Mouse (Mus musculus): Measurements from ENCODE around the gene Lgalsl. TPM values are rescaled to one million over a fixed set of nuclear protein-coding genes. Genes with fewer than 3 reads are reported as not detected.
A peak's percentile ranks its signal among the peaks of the same experiment; 100 is the strongest.

Lgalsl gene
- polyA plus RNA-seq (2015; fragmentation: Nextera tagmentation; extraction: Ambion mirVana), result 51.2 and 53.2 TPM in 2 replicates

DNA sequence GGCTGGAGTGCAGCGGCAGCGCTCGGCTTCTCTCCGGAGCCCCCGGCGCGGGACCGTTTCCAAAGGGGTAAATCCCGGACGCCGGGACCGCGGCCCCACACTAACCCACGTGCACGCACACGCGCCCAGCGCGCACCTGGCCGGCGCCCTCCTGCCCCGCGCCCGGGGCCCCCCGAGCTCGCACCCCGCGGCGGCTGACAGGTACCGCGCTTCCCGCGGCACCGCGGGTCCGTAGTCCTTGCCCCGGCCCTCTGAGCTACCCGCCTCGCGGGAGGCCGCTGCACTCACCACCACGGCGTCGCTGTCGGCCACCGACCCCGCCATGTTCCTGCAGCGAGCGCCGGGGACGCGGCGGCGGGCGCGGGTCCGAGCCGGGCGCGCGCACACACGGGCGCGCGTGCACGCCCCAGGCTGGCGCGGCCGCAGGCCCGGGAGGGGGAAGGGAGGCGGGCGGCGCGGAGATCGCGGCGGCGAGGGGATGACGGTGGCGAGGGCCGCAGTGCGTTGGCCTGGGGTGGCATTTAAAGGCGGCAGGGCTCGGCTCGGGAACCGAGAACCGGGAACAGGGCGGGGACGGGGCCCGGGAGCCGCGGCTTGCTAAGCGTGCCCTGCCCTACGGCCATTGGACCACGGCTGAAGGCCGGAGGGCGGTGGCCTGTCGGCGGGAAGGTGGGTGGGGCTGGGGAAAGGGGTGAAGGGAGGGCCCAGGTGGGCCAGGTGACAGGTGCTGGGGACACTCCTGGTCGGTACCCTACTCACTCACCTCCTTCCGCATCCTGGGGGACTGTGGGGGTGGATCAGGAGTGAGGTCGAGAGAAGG, at the start of gene Lgalsl:
TSS of gene Lgalsl (minus strand) at position 371 of the 820 bp plus-strand sequence.
- Histone ChIP-seq H3K4me3 (peak within 1 kb of the TSS; percentile 86), H3K4me1 (replicated peaks) (peaks cover 26% of the 10 kb centered on the region), H3K27ac (peak within 1 kb of the TSS; percentile 95), H3K9me3 (no peaks in the 10 kb centered on the region), H3K4me2 (peak within 1 kb of the TSS; percentile 76), H3K9ac (peak within 1 kb of the TSS; percentile 95), H3K36me3 (peaks cover 25% of the 10 kb centered on the region), H3K27me3 (peaks cover 8% of the 10 kb centered on the region; the same call in 1 of the 2 replicates)
- ATAC-seq (ENCODE audit: low FRiP score), result peak; percentile 91
- under 1% methylated on average over 95 of the region's 102 CpGs for WGBS

- Histone ChIP-seq H3K4me2 (no peak overlapping the region), H3K4me3 (no peak overlapping the region), H3K27ac (no peak overlapping the region), H3K36me3 (no peaks in the 10 kb centered on the region), H3K27me3 (no peaks in the 10 kb centered on the region), H3K4me1 (replicated peaks) (no peaks in the 10 kb centered on the region), H3K9me3 (no peaks in the 10 kb centered on the region), H3K9ac (no peak overlapping the region)
- ATAC-seq (ENCODE audit: low FRiP score), result peak; percentile 63
- WGBS, result 83% methylated on average over 5 of the region's 5 CpGs
Observed at GRCm38 (mm10) chr11:20878644-20879043, 47.8 kb upstream of the Lgalsl start.

- Histone ChIP-seq H3K4me2 (no peak overlapping the region), H3K27ac (no peak overlapping the region), H3K36me3 (no peaks in the 10 kb centered on the region), H3K9me3 (no peaks in the 10 kb centered on the region), H3K4me3 (no peak overlapping the region), H3K4me1 (replicated peaks) (no peaks in the 10 kb centered on the region), H3K9ac (no peak overlapping the region), H3K27me3 (no peaks in the 10 kb centered on the region)
- no peak for ATAC-seq (ENCODE audit: low FRiP score)
- 94% methylated on average over 3 of the region's 3 CpGs for WGBS
Observed at GRCm38 (mm10) chr11:20877578-20878096, 46.8 kb upstream of the Lgalsl start.

DNA sequence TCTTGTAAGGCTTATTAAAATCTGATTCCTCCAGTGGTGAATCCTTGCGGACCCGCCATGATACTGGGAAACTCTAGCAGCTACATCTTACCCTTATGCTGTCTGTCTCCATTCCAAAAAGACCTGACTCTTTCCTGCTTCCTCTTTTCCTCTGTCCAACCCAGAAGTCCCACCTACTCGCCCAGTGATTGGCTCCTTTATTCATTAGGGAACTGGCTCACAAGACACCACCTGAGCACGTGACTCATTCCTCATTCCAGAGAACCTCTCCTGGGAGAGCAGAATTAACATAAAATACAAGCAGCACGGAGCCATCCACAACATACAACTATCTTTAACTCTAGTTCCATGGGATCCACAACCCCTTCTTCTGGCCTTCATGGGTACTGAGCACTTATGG, 42.5 kb upstream of the Lgalsl start:
- Histone ChIP-seq H3K4me2 (no peak overlapping the region), H3K27ac (no peak overlapping the region), H3K4me1 (replicated peaks) (no peaks in the 10 kb centered on the region), H3K36me3 (no peaks in the 10 kb centered on the region), H3K4me3 (no peak overlapping the region), H3K9me3 (no peaks in the 10 kb centered on the region), H3K27me3 (no peaks in the 10 kb centered on the region), H3K9ac (no peak overlapping the region)
- WGBS, result 68% methylated on average over 5 of the region's 5 CpGs
- ATAC-seq (ENCODE audit: low FRiP score), result no peak

GRCm38 (mm10) chr11:20872911-20873310, 42.1 kb upstream of the Lgalsl start:
- Histone ChIP-seq H3K27me3 (no peaks in the 10 kb centered on the region), H3K9me3 (no peaks in the 10 kb centered on the region), H3K36me3 (no peaks in the 10 kb centered on the region), H3K4me3 (no peak overlapping the region), H3K27ac (no peak overlapping the region), H3K4me2 (no peak overlapping the region), H3K9ac (no peak overlapping the region), H3K4me1 (replicated peaks) (no peaks in the 10 kb centered on the region)
- WGBS, result 92% methylated on average over 7 of the region's 7 CpGs
- no peak for ATAC-seq (ENCODE audit: low FRiP score)

DNA sequence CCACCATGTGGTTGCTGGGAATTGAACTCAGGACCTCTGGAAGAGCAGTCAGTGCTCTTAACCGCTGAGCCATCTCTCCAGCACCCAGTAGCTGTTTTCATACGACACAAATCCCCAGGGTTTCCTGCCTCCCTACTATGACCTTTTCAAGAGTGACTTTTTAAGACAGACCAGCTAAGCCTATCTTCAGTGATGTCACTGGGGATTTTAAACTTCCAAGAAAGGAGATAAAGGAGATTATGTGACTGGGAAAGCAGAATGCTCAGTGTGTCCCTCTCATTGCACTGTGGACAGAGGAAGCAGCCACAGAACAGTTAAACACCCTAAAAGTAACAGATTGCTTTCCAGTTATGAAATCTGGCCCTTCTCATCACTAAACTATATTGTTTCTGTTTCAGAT, 41.6 kb upstream of the Lgalsl start:
- Histone ChIP-seq H3K27ac (no peak overlapping the region), H3K4me2 (no peak overlapping the region), H3K9ac (no peak overlapping the region), H3K9me3 (no peaks in the 10 kb centered on the region), H3K36me3 (no peaks in the 10 kb centered on the region), H3K4me3 (no peak overlapping the region), H3K27me3 (no peaks in the 10 kb centered on the region), H3K4me1 (replicated peaks) (no peaks in the 10 kb centered on the region)
- WGBS, result 84% methylated on average over 2 of the region's 2 CpGs
- ATAC-seq (ENCODE audit: low FRiP score), result no peak

- Histone ChIP-seq H3K27ac (no peak overlapping the region), H3K27me3 (0 out of 2 replicates have a peak, but pooled peaks cover 4% of the 10 kb centered on the region), H3K9me3 (no peaks in the 10 kb centered on the region), H3K9ac (no peak overlapping the region), H3K4me3 (no peak overlapping the region), H3K4me2 (no peak overlapping the region), H3K36me3 (no peaks in the 10 kb centered on the region), H3K4me1 (replicated peaks) (no peaks in the 10 kb centered on the region)
- WGBS, result 81% methylated on average over 2 of the region's 2 CpGs
- ATAC-seq (ENCODE audit: low FRiP score), result no peak
Observed at GRCm38 (mm10) chr11:20869927-20870326, 39.1 kb upstream of the Lgalsl start.

- Histone ChIP-seq H3K9me3 (no peaks in the 10 kb centered on the region), H3K27me3 (0 out of 2 replicates have a peak, but pooled peaks cover 4% of the 10 kb centered on the region), H3K36me3 (no peaks in the 10 kb centered on the region), H3K9ac (no peak overlapping the region), H3K4me2 (no peak overlapping the region), H3K4me1 (replicated peaks) (no peaks in the 10 kb centered on the region), H3K4me3 (no peak overlapping the region), H3K27ac (no peak overlapping the region)
- ATAC-seq (ENCODE audit: low FRiP score), result no peak
- whole genome bisulfite sequencing, result 95% methylated on average over 3 of the region's 3 CpGs
Observed at GRCm38 (mm10) chr11:20865450-20865849, 34.6 kb upstream of the Lgalsl start.

GRCm38 (mm10) chr11:20864647-20865046, 33.8 kb upstream of the Lgalsl start:
- Histone ChIP-seq H3K9ac (no peak overlapping the region), H3K27ac (no peak overlapping the region), H3K4me2 (no peak overlapping the region), H3K4me3 (no peak overlapping the region), H3K9me3 (no peaks in the 10 kb centered on the region), H3K36me3 (no peaks in the 10 kb centered on the region), H3K27me3 (0 out of 2 replicates have a peak, but pooled peaks cover 4% of the 10 kb centered on the region), H3K4me1 (replicated peaks) (0 out of 2 replicates have a peak, but pooled peaks cover 3% of the 10 kb centered on the region)
- no peak for ATAC-seq (ENCODE audit: low FRiP score)
- WGBS, result 76% methylated on average over 6 of the region's 6 CpGs

- Histone ChIP-seq H3K9me3 (no peaks in the 10 kb centered on the region), H3K27ac (no peak overlapping the region), H3K27me3 (peaks cover 4% of the 10 kb centered on the region; the same call in 1 of the 2 replicates), H3K4me2 (no peak overlapping the region), H3K9ac (no peak overlapping the region), H3K4me3 (no peak overlapping the region), H3K36me3 (no peaks in the 10 kb centered on the region), H3K4me1 (replicated peaks) (peaks cover 9% of the 10 kb centered on the region; the same call in 1 of the 2 replicates)
- WGBS, result 80% methylated on average over 5 of the region's 5 CpGs
- ATAC-seq (ENCODE audit: low FRiP score), result no peak
Observed at GRCm38 (mm10) chr11:20862101-20862500, 31.2 kb upstream of the Lgalsl start.

DNA sequence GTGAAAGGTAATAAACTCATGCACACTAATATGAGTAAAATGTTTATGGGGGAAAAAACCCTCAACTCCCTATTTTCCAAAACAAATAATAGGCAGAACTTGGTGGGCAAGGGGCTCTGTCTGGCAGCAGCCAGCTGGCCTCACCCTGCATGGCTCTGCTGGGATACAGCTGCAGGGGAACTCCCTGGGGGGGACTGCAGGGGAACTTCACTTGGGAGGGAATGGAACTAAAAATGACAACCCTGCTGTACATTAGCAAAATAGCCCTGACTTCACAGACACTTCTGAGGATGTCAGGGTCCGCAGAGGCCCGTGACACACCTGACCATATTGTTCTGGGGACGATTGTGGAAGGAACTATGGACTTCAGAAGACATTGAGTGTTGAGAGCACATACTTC, 29.5 kb upstream of the Lgalsl start:
- Histone ChIP-seq H3K4me2 (no peak overlapping the region), H3K4me3 (no peak overlapping the region), H3K27me3 (no peaks in the 10 kb centered on the region; the same call in none of the 2 replicates), H3K9ac (no peak overlapping the region), H3K9me3 (no peaks in the 10 kb centered on the region), H3K36me3 (no peaks in the 10 kb centered on the region), H3K4me1 (replicated peaks) (peaks cover 16% of the 10 kb centered on the region), H3K27ac (peak overlapping the region; percentile 77; the same call in 1 of the 2 replicates)
- 95% methylated on average over 3 of the region's 3 CpGs for WGBS
- ATAC-seq (ENCODE audit: low FRiP score), result no peak

DNA sequence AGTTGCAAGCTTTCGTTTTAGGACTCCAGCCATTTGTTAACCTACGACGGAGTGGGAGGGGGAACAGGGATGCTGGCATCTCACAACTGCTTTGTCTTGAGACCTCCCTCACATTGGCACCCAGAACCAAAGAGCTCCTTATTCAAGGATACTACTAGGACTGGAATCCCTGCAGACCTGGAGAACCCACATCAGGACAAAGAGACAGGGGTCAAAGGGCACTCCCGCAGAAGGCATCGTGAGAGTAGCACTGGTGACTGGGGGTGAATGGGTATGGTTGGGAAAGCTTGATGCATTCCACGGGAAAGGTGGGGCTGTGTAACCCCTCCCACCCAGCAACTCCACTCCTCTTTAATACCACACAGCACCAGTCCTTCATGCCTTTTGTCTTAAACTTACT, 29.0 kb upstream of the Lgalsl start:
- Histone ChIP-seq H3K27me3 (no peaks in the 10 kb centered on the region; the same call in none of the 2 replicates), H3K4me3 (no peak overlapping the region), H3K9ac (no peak overlapping the region), H3K9me3 (no peaks in the 10 kb centered on the region), H3K4me1 (replicated peaks) (peaks cover 18% of the 10 kb centered on the region), H3K36me3 (no peaks in the 10 kb centered on the region), H3K4me2 (0 out of 2 replicates have a peak overlapping the region, but pooled peaks have one; percentile 11), H3K27ac (peak overlapping the region; percentile 77)
- ATAC-seq (ENCODE audit: low FRiP score), result 0 out of 2 replicates have a peak, but pooled peaks have one; percentile 14
- 46% methylated on average over 6 of the region's 6 CpGs for WGBS
